Mouse (Mus musculus) testis, adult 2 months (tissue): ENCODE results near the gene Abracl. TPM values are rescaled to one million over a fixed set of nuclear protein-coding genes. Genes with fewer than 3 reads are reported as not detected.

Experiments used
- H3K27ac ChIP-seq: fragments of 200-500 bp; 2 replicates; pipeline ENCODE4 v1.5.1; 2012; ENCODE audit warnings: low read depth, low read length; ENCODE audit not compliant: control insufficient read depth, insufficient read depth
- H3K27me3 ChIP-seq: fragments of 200-500 bp; 2 replicates; pipeline ENCODE4 v1.6.1; 2012; ENCODE audit warnings: mild to moderate bottlenecking, low read length, moderate library complexity; ENCODE audit not compliant: control insufficient read depth, insufficient read depth
- H3K36me3 ChIP-seq: fragments of 200-500 bp; 2 replicates; pipeline ENCODE4 v1.6.1; 2012; ENCODE audit warnings: mild to moderate bottlenecking, low read length; ENCODE audit not compliant: control insufficient read depth, insufficient read depth
- H3K4me1 ChIP-seq: fragments of 200-500 bp; 2 replicates; pipeline ENCODE4 v1.6.1; 2012; ENCODE audit warnings: low read length; ENCODE audit not compliant: control insufficient read depth, insufficient read depth
- H3K4me3 ChIP-seq: fragments of 200-500 bp; 2 replicates; pipeline ENCODE4 v1.5.1; 2012; ENCODE audit warnings: low read depth, mild to moderate bottlenecking, low read length, moderate library complexity, mixed read lengths; ENCODE audit not compliant: control insufficient read depth
- CTCF ChIP-seq: fragments of 200-500 bp; IDR thresholded peaks from 2 replicates; pipeline ENCODE4 v1.5.1; 2012; ENCODE audit warnings: low read depth, mild to moderate bottlenecking, inconsistent platforms, low read length, moderate library complexity; ENCODE audit not compliant: control insufficient read depth, insufficient read depth, insufficient replicate concordance
- POLR2A ChIP-seq: fragments of 200-500 bp; IDR thresholded peaks from 2 replicates; pipeline ENCODE4 v1.6.1; 2012; ENCODE audit warnings: low read depth, mild to moderate bottlenecking, inconsistent platforms, low read length, moderate library complexity; ENCODE audit not compliant: control insufficient read depth
- polyA plus RNA-seq: library from polyadenylated mRNA; depleted of rRNA; stranded (reverse); fragments of >200 nt; gene quantifications from 2 replicates; pipeline ENCODE4 v1.2.3, GENCODE M21; 2012; rRNA removed

The Abracl gene
- 5.8 and 6.9 TPM in 2 replicates for polyA plus RNA-seq

GRCm38 (mm10) chr10:18022741-18023347 lies at the start of gene Abracl:
Gene Abracl (minus strand): TSS chr10:18023288.
- Histone ChIP-seq H3K36me3 (no peaks in the 10 kb centered on the region), H3K27me3 (no peaks in the 10 kb centered on the region), H3K4me3 (peak within 1 kb of the TSS; percentile 85), H3K27ac (peak within 1 kb of the TSS; percentile 64), H3K4me1 (peaks cover 2% of the 10 kb centered on the region)
- TF ChIP-seq CTCF: no peak
- TF ChIP-seq POLR2A: peak; percentile 50; the same call in 1 of the 2 replicates

GRCm38 (mm10) chr10:18072871-18073270 lies 49.8 kb upstream of the Abracl start:
- H3K27ac ChIP-seq: no peak overlapping the region
- no peak overlapping the region for H3K4me3 ChIP-seq
- no peaks in the 10 kb centered on the region; the same call in 1 of the 2 replicates for H3K4me1 ChIP-seq

GRCm38 (mm10) chr10:18070616-18071015 lies 47.5 kb upstream of the Abracl start:
- Histone ChIP-seq H3K27me3 (no peaks in the 10 kb centered on the region), H3K4me1 (no peaks in the 10 kb centered on the region; the same call in 1 of the 2 replicates), H3K27ac (no peak overlapping the region), H3K36me3 (no peaks in the 10 kb centered on the region), H3K4me3 (no peak overlapping the region)
- TF ChIP-seq POLR2A: no peak
- no peak for TF ChIP-seq CTCF

More at GRCm38 (mm10) chr10:18072871-18073270, 49.8 kb upstream of the Abracl start:
- no peaks in the 10 kb centered on the region for H3K36me3 ChIP-seq
- no peaks in the 10 kb centered on the region for H3K27me3 ChIP-seq
- TF ChIP-seq POLR2A (no peak), CTCF (no peak)

- no peak overlapping the region for H3K27ac ChIP-seq
- H3K27me3 ChIP-seq: no peaks in the 10 kb centered on the region
- no peaks in the 10 kb centered on the region; the same call in 1 of the 2 replicates for H3K4me1 ChIP-seq
- H3K4me3 ChIP-seq: no peak overlapping the region
- H3K36me3 ChIP-seq: no peaks in the 10 kb centered on the region
- TF ChIP-seq POLR2A (no peak), CTCF (no peak)
Observed at GRCm38 (mm10) chr10:18070144-18070543, 47.1 kb upstream of the Abracl start.

- TF ChIP-seq CTCF (no peak), POLR2A (no peak)
- Histone ChIP-seq H3K27me3 (no peaks in the 10 kb centered on the region), H3K4me3 (no peak overlapping the region), H3K27ac (no peak overlapping the region), H3K4me1 (no peaks in the 10 kb centered on the region; the same call in 1 of the 2 replicates), H3K36me3 (no peaks in the 10 kb centered on the region)
Observed at GRCm38 (mm10) chr10:18069576-18069975, 46.5 kb upstream of the Abracl start.

- Histone ChIP-seq H3K27ac (0 out of 2 replicates have a peak overlapping the region, but pooled peaks have one; percentile 6), H3K36me3 (no peaks in the 10 kb centered on the region), H3K4me1 (no peaks in the 10 kb centered on the region; the same call in 1 of the 2 replicates), H3K27me3 (no peaks in the 10 kb centered on the region), H3K4me3 (no peak overlapping the region)
- no peak for TF ChIP-seq POLR2A
- TF ChIP-seq CTCF: no peak
Observed at GRCm38 (mm10) chr10:18068880-18069279, 45.8 kb upstream of the Abracl start.

- TF ChIP-seq POLR2A (no peak), CTCF (no peak)
- Histone ChIP-seq H3K36me3 (no peaks in the 10 kb centered on the region), H3K27me3 (no peaks in the 10 kb centered on the region), H3K4me3 (no peak overlapping the region), H3K27ac (no peak overlapping the region), H3K4me1 (no peaks in the 10 kb centered on the region; the same call in 1 of the 2 replicates)
Observed at GRCm38 (mm10) chr10:18067761-18068446, 44.8 kb upstream of the Abracl start.
